Mouse (Mus musculus): Measurements from ENCODE around the gene Kmt2b.

Gene Kmt2b

GRCm38 (mm10) chr7:30566033-30566432 lies 22.5 kb downstream of the Kmt2b start:
- in situ Hi-C loops (cut with MboI, MseI), result no loop called here

GRCm38 (mm10) chr7:30564970-30565571 lies 23.5 kb downstream of the Kmt2b start, which contains the start of gene Igflr1:
Igflr1 (plus strand) TSS chr7:30565427.
- in situ Hi-C loops (cut with MboI, MseI), result no loop called here

DNA sequence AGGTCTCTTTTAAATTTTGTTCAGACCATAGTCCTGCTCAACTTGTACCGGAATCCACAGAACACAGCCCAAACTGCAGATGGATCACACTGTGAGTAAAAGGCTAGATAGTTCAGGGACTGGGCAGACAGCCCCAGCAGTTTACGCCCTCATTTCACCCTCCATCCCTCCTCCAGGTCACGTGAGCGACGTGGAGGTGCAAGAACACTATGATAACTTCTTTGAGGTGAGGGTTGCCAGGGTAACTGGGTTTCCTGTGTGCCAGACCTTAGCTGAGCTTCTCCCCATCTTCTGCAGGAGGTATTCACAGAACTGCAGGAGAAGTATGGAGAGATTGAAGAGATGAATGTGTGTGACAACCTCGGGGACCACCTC lies 24.6 kb downstream of the Kmt2b start:
- in situ Hi-C loops (cut with MboI, MseI), result no loop called here

GRCm38 (mm10) chr7:30563117-30563905 lies 25.2 kb downstream of the Kmt2b start, which contains the start of the genes U2af1l4, Gm49396 and Psenen:
U2af1l4 (plus strand) TSS chr7:30563301.
Gm49396 (plus strand) TSS chr7:30563344.
Psenen (minus strand) TSS chr7:30563627.
- in situ Hi-C loops (cut with MboI, MseI), result no loop called here

DNA sequence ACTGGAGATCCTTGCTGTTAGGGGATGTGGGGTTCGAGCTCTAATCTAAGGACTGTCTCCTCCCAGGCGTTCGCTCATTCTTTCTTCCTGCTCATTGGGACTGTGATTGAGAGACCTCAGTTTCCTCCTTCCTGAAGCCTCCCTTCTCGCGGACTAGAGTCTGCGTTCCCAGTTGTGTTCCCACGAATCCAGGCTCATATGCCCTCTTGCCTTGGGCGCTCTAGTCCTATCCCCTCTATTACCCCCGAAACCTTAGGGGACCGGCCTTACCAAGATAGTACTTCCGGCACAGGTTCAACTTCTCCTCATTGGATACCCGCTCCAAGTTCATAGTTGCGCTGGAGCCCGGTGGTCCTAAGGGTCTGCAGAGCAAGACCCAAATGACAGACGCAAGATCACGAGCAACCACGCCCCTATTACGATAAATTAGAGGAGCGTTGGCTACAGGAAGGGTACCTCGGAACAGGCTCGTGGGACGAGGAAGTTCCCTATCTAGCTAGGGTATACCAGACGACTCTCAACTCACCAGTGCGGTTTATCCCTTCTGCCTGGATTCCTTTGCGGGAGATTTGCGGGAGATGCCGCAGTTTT lies 25.9 kb downstream of the Kmt2b start:
- in situ Hi-C loops (cut with MboI, MseI), result no loop called here

DNA sequence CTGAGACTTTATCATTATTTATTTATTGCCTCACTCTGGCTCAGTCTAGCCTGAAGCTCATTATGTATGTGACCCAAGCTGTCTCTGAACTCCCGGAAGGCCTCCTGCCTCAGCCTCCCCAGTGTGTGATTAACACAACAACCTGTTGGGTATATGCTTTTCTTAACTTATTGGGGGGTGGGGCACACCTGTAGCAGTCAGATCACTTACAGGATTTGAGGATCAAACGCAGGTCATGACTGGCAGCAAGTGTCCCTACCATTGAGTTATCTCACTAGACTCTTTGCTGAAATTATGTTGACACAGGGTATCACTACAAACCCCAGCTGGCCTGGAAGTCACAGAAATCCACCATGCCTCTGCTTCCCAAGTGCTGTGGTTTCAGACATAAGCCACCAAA lies 28.2 kb downstream of the Kmt2b start:
- in situ Hi-C loops (cut with MboI, MseI), result no loop called here

GRCm38 (mm10) chr7:30559443-30559954 lies 29.0 kb downstream of the Kmt2b start, which contains the start of gene Lin37:
Lin37 (minus strand) TSS chr7:30559838.
- in situ Hi-C loops (cut with MboI, MseI), result no loop called here

DNA sequence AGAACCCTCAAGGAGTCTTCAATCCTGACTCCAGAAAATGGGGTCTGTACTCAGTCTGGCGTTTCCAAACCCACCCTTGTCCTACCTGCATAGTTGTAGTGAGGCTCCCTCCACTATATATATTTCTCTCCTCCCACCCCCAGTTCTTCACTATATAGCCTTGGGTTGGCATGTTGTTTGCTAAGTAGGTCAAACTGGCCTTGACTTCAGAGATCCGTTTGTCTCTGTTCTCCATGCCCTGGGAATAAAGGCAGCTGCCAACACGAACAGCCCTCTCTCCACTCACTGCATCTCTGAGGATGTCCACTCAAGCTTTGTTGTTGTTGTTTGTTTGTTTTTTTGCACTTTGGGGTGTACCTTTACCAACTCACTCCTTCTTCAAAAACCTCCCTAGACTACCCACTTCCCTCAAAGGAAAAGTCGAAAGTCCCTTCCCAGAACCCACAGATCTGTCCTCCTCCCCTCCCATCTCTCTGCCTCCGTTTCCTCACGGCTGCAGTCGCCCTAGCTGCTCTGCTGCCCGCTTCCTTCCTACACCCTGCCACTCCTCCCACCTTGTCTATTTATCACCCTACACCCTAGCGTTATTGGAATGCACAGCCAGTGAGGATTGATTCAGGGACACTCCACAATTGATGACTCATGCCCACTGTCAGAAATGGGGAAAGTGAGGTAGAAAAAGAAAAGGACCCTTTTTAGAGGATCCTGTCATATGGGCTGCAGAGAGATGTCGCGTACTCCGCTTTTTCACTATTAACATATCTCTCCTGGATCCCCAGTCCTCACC lies 29.7 kb downstream of the Kmt2b start:
- in situ Hi-C loops (cut with MboI, MseI), result no loop called here

GRCm38 (mm10) chr7:30557901-30558514 lies 30.5 kb downstream of the Kmt2b start:
- in situ Hi-C loops (cut with MboI, MseI), result no loop called here

- in situ Hi-C loops (cut with MboI, MseI), result no loop called here
Observed at GRCm38 (mm10) chr7:30556894-30557536, 31.5 kb downstream of the Kmt2b start.

- in situ Hi-C loops (cut with MboI, MseI), result no loop called here
Observed at GRCm38 (mm10) chr7:30553810-30554584, 34.5 kb downstream of the Kmt2b start.

- in situ Hi-C loops (cut with MboI, MseI), result no loop called here
Observed at GRCm38 (mm10) chr7:30553021-30553589, 35.4 kb downstream of the Kmt2b start.

- in situ Hi-C loops (cut with MboI, MseI), result no loop called here
Observed at GRCm38 (mm10) chr7:30552102-30553020, 36.2 kb downstream of the Kmt2b start, which contains the start of the genes Hspb6 and Proser3. Hspb6 (plus strand) TSS chr7:30552178. Proser3 (minus strand) TSS chr7:30552299.

- in situ Hi-C loops (cut with MboI, MseI), result no loop called here
Observed at GRCm38 (mm10) chr7:30551445-30552101, 37.0 kb downstream of the Kmt2b start.

DNA sequence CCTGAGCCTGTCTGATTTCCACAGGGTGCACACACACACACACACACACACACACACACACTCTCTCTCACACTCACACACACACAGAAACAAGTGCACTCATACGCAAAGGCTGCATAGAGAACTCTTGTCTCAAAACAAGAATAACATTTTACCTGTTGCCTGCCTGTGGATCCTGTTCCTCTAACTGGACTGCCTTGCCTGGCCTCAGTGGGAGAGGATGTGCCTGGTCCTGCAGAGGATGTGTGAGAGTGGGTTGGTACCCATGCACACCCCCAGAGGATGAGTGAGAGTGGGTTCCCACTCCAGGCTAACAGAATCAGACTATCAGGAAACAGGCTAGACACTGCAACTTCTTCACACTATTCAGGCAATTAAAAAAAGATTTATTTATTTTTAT lies 37.9 kb downstream of the Kmt2b start:
- in situ Hi-C loops (cut with MboI, MseI), result no loop called here

- in situ Hi-C loops (cut with MboI, MseI), result no loop called here
Observed at GRCm38 (mm10) chr7:30549880-30550279, 38.6 kb downstream of the Kmt2b start.

GRCm38 (mm10) chr7:30544327-30544726 lies 44.2 kb downstream of the Kmt2b start:
- in situ Hi-C loops (cut with MboI, MseI), result loop anchor here (5.0 kb wide), 1 partner anchor 1782 kb away; no protein-coding TSS in a partner anchor

GRCm38 (mm10) chr7:30540572-30540971 lies 48.0 kb downstream of the Kmt2b start:
- in situ Hi-C loops (cut with MboI, MseI), result loop anchor here (5.0 kb wide), 1 partner anchor 1778 kb away; no protein-coding TSS in a partner anchor

All from T-helper 1 cell (primary cell).